Mouse (Mus musculus): ENCODE results near the gene Akr1b7.
A peak's percentile ranks its signal among the peaks of the same experiment; 100 is the strongest.

Akr1b7 gene

DNA sequence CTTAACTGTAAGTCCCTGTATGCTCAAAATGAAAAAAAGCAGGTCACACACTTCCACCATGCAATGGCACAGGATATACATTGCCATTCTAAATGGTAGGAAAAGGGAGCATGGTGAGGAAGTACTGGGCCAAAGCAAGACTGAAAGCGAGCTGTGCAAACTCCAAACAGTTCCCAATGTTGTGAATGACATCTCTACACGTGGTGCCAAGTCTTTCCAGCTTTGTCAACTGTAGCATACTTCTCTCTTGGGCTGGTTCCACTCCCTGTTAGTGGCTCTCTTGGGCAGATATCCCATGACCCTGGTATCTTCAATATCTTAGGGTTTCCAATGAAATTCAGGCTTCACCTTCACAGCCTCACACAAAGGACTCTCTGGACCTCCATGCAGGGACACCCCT, 26.9 kb downstream of the Akr1b7 start:
- DNase-seq (ENCODE audit: low read depth) = no peak

DNA sequence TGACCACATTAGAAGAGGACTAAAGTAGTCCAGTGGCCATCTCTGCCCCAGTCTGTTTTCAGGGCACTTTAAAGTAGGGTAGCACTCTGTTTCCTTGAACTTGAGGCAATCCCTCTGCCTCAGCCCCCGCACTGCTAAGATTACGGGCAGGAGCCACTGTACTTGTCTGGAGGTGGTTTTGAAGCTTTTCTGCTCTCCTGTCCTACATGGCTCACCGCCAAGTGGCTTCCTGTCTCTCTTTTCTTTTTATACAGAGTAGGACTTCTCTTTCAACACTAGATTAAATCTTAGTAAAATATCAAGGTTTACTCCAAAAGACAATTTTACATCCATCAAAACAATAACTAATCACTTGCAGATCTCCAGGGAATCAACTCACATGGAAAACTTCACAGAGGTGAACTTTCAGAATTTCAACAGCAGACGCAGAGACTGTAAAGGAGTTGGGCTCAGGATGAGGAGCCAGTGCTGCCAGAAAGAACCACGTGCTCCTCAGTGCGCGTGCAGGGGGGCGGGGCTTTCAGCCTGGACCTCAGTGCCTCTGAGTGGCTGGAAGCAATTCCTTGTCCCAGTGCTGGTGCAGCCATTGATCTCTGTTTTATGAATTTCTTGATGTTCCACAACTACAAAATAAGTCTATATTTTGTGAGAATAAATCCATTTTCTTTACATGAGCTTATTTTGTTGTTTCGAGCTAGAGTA, 29.6 kb downstream of the Akr1b7 start:
- peak; percentile 27 for DNase-seq (ENCODE audit: low read depth)

DNA sequence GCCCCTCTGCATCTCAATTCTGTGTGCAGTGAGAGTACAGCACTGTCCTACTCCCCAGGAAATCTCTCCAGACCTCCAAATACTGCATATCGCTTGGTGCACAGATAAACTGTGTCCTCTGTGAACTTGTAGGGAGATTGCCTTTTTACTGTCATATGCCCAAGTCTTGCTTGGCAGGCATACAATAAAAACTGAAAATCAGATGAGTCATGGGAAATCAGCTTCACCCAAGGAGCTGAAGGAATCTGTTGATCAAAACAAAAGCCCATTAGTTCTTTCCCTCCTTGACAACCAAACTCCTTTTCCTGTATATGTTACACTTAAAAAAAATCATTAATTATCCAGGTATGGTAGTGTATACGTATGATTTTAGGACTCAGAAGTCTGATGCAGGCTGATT, 31.7 kb downstream of the Akr1b7 start:
- no peak for DNase-seq (ENCODE audit: low read depth)

DNA sequence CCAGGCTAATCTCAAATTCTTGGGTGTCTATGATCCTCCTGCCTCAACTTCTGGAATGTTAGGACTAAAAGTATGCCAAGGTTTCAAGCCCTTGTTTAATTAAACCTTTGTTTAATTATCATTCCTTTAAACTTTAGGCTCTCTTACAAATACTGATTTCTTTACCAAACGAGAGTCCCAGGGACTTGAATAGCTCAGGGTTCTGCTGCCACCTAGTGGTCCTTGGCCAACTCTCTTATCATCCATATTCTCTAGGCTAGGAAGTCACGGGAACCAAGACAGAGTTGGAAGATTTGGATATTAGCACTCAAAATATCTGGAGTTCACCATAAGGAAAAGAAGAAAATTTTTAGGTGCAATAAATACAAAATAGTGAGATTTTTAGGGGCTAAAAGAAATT, 35.8 kb downstream of the Akr1b7 start:
- peak; percentile 81 for DNase-seq (ENCODE audit: low read depth)

DNA sequence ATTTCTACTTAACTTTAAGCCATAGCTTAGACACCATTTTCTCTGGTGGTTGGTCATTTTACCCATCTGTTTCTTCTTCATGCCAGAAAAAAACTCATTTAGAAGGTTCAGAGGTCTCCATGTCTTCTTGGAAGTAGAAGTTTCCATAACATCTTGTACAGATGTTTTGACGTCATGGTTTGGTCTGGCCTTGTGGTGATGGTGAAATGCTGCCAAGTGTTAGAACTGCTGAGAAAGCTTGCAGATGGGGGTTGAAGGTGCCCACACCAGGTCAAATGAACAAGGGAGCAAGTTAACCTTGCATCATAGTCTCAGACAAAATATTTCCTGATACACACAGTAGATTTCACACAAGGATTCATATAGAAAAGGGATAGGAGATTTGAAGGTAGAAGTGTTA, 36.6 kb downstream of the Akr1b7 start:
- DNase-seq (ENCODE audit: low read depth) = no peak

DNA sequence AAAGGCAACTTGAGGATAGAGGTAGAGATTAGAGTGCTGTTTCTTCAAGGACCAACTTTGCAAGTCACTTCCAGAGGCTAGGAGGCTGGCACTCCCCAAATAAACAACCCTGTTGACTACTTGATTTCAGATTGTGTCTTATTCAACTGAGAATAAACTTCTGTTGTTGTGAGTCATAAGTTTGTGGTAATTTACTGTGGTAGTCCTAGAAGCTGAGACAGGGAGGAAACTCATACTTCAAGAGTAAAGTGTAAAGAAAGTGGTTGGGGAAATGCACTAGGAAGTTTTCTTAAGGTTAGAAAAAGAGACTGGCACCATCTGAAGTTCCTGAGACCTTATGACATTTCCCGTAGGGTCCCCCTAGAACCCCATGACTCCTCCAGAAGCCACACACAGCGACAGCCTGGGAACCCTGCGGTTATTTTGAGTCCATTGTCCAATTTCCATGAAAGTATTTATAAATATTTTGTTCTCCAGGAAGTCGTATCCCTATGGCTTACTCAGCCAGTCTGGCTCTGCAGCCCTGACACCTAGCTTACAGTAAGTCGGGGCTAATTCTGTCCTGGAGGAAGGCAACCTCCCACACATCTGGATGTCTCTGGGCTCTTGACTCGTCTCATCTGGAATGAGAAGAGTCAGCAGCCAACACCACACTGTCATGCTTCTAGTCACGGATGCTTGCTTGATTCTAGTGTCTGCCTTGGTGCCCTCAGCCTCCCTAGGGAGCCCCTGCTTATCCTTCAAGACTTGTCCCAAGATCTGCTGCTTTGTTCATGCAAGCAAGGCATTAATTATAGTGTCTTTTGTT, 41.0 kb downstream of the Akr1b7 start:
- no peak for DNase-seq (ENCODE audit: low read depth)

DNA sequence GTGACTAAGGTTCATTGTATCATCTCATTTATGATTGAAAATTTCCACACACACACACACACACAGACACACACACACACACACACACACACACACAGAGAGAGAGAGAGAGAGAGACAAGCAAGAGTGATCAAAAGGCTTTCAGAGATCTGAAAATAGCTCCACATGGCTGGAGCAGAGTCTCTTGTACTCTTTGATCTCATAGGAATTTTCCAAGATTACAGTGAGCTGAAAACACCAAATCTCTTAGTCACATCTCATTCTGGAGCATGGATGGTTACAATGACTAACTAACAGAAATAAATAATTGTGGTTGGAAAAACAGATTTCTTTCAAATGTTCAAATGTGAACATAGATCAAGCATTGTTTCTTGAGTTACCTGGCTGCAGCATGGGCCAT, 47.3 kb downstream of the Akr1b7 start:
- no peak for DNase-seq (ENCODE audit: low read depth)

DNA sequence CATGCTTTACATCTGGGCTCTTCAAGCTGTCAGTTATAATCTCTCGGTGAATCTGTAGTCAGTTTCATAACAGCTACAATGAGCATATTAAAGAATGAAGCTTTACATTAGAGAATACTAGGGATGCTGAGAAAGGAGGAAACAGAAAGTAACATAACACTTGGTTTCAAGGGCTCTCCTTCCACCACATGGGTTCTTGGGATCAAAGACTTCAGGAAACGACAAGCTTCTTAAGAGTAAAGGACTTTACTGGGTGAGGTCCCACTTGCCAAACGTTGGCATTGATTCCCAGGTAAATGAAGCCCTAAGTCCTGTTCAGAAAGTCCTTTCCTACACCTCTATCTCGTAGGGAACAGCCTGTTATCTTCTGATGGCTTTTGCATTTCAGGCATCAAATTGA, 48.5 kb downstream of the Akr1b7 start:
- no peak for DNase-seq (ENCODE audit: low read depth)

DNA sequence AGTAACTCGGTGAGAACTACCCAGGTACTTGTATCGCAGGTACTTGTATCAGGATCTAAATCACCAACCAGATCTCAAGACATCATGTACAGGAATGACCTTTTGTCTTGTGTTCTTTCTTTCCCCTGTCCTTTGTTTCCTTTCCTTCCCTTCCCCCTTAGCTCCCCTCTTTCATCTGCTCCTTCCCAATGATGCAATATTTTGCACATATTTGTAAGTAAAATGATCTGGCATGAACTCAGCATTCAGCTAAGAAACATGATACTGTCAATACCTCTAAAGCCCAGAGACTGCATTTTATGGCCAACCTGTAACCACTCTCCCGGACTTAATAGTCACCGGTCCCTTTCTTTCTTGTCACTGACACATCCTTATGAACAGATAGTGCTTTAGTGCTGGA, 51.4 kb downstream of the Akr1b7 start:
- DNase-seq (ENCODE audit: low read depth) = no peak

DNA sequence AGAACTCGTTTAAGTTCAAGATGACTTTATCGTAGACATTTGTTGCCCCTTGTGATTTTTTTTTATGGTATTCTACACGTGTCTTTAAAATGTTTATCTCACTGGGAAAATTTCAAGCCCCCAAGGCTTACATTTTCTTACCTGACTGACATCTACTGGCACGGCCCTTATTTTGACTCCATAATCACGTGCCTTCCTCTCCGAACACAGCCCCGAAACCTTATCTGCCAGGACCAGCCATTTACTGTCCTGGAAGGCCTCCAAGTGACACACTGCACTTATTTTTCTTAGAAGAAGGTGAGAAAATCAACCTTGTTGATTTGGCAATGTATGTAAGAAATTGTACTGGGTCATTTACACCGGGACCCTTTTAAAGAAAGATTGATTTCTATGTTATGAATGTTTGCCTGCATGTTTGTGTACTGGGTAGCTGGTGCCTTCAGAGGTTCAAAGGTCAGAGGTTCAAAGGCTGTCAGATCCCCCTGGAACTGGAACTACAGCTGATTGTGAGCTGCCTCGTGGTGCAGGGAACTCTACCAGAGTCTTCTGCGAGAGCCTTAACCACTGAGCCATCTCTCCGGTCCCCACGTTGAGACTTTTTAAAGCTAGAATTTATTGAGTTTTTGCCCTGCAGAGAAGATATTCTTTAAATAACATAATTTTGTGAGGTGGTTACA, 59.4 kb downstream of the Akr1b7 start:
- no peak for DNase-seq (ENCODE audit: low read depth)
